Mouse (Mus musculus): Measurements from ENCODE around the gene Rpl37. TPM values are rescaled to one million over a fixed set of nuclear protein-coding genes. Genes with fewer than 3 reads are reported as not detected.

The Rpl37 gene
- total and polyA plus RNA-seq, 2 experiments from 2014 or later: 281 to 404 TPM

GRCm38 (mm10) chr15:5107686-5108654 is 8.5 kb upstream of the Rpl37 start, which contains the start of gene Card6:
TSS of gene Card6 (minus strand) at chr15:5108539.
- TF ChIP-seq CTCF (IDR thresholded peaks at IDR 0.05): no peak

DNA sequence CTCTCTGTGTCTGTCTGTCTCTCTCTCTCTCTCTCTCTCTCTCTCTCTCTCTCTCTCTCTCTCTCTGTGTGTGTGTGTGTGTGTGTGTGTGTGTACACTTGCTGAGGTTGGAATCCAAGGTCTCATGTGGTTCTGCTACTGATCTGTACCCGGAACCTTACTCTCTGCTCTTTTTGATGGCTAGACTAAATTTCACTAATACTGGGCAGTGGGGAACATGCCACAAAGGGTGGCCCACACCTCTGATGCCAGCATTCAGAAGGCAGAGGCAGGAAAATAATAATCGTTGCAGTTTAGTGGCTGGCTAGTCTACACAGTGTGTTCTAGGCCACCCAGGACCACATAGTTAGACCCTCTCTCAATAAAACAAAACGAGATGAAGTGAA is 7.8 kb upstream of the Rpl37 start:
- no peak overlapping the region for H3K4me2 ChIP-seq (ENCODE audit: low read depth, low read length, poor library complexity, severe bottlenecking)
- no peaks in the 10 kb centered on the region for H3K36me3 ChIP-seq (ENCODE audit: insufficient read depth, low read length)
- H3K27ac ChIP-seq (ENCODE audit: low read depth, low read length): no peak overlapping the region
- H3K4me1 ChIP-seq (ENCODE audit: insufficient read depth, low read length): no peaks in the 10 kb centered on the region
- no peaks in the 10 kb centered on the region for H3K9me3 ChIP-seq (ENCODE audit: low read length)
- TF ChIP-seq CTCF (IDR thresholded peaks at IDR 0.05): no peak
- H3K9ac ChIP-seq (replicated peaks; ENCODE audit: low read length, poor library complexity, severe bottlenecking): no peak overlapping the region
- no peaks in the 10 kb centered on the region for H3K27me3 ChIP-seq (ENCODE audit: insufficient read depth, low read length)
- H3K4me3 ChIP-seq (ENCODE audit: low read depth, low read length): no peak overlapping the region
- WGBS: 73% methylated on average over 3 of the region's 3 CpGs
- ATAC-seq (ENCODE audit: low FRiP score) (no peak), DNase-seq (ENCODE audit: low spot score) (no peak)

More at GRCm38 (mm10) chr15:5107686-5108654, 8.5 kb upstream of the Rpl37 start, which contains the start of gene Card6:
- Histone ChIP-seq H3K4me2 (ENCODE audit: low read depth, low read length, poor library complexity, severe bottlenecking) (no peak within 1 kb of the TSS), H3K27me3 (ENCODE audit: insufficient read depth, low read length) (no peaks in the 10 kb centered on the region), H3K9ac (replicated peaks; ENCODE audit: low read length, poor library complexity, severe bottlenecking) (no peak within 1 kb of the TSS), H3K9me3 (ENCODE audit: low read length) (no peaks in the 10 kb centered on the region), H3K27ac (ENCODE audit: low read depth, low read length) (peak within 1 kb of the TSS; percentile 9; the same call in 1 of the 2 replicates), H3K36me3 (ENCODE audit: insufficient read depth, low read length) (no peaks in the 10 kb centered on the region), H3K4me1 (ENCODE audit: insufficient read depth, low read length) (no peaks in the 10 kb centered on the region), H3K4me3 (ENCODE audit: low read depth, low read length) (0 out of 2 replicates have a peak within 1 kb of the TSS, but pooled peaks have one; percentile 6)
- ATAC-seq (ENCODE audit: low FRiP score) (no peak), DNase-seq (ENCODE audit: low spot score) (no peak)
- WGBS: 69% methylated on average over 21 of the region's 21 CpGs

DNA sequence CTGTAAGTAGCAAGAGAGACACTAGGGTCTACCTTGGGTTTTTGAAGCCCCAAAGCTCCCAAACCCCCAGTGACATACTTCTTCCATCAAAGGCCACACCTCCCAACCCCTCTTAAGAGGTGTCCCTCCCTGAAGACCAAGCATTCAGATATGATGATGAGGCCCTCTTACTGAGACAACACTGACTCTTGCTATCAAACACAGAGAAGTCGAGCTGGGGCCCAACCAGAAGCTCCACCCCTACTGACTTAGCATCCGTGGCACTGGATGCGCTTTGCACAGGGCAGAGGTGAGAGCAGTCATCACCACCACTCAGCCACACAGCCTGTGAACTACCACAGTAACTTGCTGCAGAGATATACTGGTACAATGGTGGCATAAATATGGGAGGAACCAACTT is 3.8 kb upstream of the Rpl37 start:
- no peaks in the 10 kb centered on the region for H3K9me3 ChIP-seq (ENCODE audit: low read length)
- H3K27ac ChIP-seq (ENCODE audit: low read depth, low read length): no peak overlapping the region
- H3K36me3 ChIP-seq (ENCODE audit: insufficient read depth, low read length): no peaks in the 10 kb centered on the region
- no peak overlapping the region for H3K4me2 ChIP-seq (ENCODE audit: low read depth, low read length, poor library complexity, severe bottlenecking)
- no peak overlapping the region for H3K9ac ChIP-seq (replicated peaks; ENCODE audit: low read length, poor library complexity, severe bottlenecking)
- peaks cover 6% of the 10 kb centered on the region for H3K4me1 ChIP-seq (ENCODE audit: insufficient read depth, low read length)
- DNase-seq (ENCODE audit: low spot score) (no peak), ATAC-seq (ENCODE audit: low FRiP score) (no peak)
- no peak for TF ChIP-seq CTCF (IDR thresholded peaks at IDR 0.05)
- no peaks in the 10 kb centered on the region for H3K27me3 ChIP-seq (ENCODE audit: insufficient read depth, low read length)
- no peak overlapping the region for H3K4me3 ChIP-seq (ENCODE audit: low read depth, low read length)
- 80% methylated on average over 3 of the region's 3 CpGs for WGBS

DNA sequence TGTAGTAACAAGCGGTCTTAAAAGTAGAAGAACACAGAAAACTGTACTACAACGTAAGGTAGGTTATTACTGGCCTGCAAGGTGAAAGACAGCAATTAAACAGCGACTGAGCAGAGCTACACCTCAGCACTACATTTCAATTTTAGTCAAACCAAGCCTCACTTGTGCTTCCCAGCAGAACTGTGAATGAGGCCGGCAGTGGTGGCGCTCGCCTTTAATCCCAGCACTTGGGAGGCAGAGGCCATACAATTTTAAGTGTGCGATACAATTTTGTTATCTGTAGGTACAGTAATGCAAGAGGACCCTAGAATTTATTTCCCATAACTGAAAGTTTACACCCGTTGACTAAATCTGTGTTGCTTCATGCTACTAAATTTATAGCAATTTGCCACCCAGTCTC is 1.3 kb upstream of the Rpl37 start:
- Histone ChIP-seq H3K4me2 (ENCODE audit: low read depth, low read length, poor library complexity, severe bottlenecking) (peak overlapping the region; percentile 52), H3K27ac (ENCODE audit: low read depth, low read length) (no peak overlapping the region), H3K36me3 (ENCODE audit: insufficient read depth, low read length) (peaks cover 18% of the 10 kb centered on the region), H3K4me3 (ENCODE audit: low read depth, low read length) (peak overlapping the region; percentile 89; the same call in 1 of the 2 replicates), H3K27me3 (ENCODE audit: insufficient read depth, low read length) (no peaks in the 10 kb centered on the region), H3K9ac (replicated peaks; ENCODE audit: low read length, poor library complexity, severe bottlenecking) (no peak overlapping the region), H3K4me1 (ENCODE audit: insufficient read depth, low read length) (peaks cover 10% of the 10 kb centered on the region), H3K9me3 (ENCODE audit: low read length) (no peaks in the 10 kb centered on the region)
- DNase-seq (ENCODE audit: low spot score) (no peak), ATAC-seq (ENCODE audit: low FRiP score) (no peak)
- 66% methylated on average over 8 of the region's 8 CpGs for WGBS
- TF ChIP-seq CTCF (IDR thresholded peaks at IDR 0.05): no peak

DNA sequence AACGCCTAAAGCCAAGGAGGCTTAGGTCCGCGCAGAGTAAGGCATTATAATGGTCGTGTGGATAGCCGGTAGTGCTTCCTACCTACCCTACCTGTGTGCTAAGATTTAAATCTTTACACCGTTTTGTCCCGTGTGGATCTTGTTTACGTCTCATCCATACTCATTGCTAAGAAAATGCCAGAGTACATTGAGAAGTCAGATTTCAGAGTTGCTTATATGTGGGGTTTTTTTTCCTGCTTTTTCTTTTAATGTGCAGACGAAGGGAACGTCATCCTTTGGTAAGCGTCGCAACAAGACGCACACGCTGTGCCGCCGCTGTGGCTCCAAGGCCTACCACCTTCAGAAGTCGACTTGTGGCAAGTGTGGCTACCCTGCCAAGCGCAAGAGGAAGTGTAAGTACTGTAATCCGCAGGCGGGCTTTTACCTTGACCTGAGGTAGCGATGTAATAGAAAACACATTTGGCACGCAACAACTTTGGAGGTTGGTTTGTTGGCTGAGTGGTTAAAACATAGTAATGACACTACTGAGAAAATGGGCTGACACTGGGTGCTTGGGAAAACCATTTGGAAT is 671 bp downstream of the Rpl37 start:
- 3% methylated on average over 22 of the region's 22 CpGs for WGBS
- H3K4me1 ChIP-seq (ENCODE audit: insufficient read depth, low read length): peaks cover 10% of the 10 kb centered on the region
- H3K4me3 ChIP-seq (ENCODE audit: low read depth, low read length): peak overlapping the region; percentile 89
- H3K36me3 ChIP-seq (ENCODE audit: insufficient read depth, low read length): peaks cover 31% of the 10 kb centered on the region
- H3K9ac ChIP-seq (replicated peaks; ENCODE audit: low read length, poor library complexity, severe bottlenecking): peak overlapping the region; percentile 90
- TF ChIP-seq CTCF (IDR thresholded peaks at IDR 0.05): no peak
- peak overlapping the region; percentile 67 for H3K4me2 ChIP-seq (ENCODE audit: low read depth, low read length, poor library complexity, severe bottlenecking)
- H3K9me3 ChIP-seq (ENCODE audit: low read length): no peaks in the 10 kb centered on the region
- no peaks in the 10 kb centered on the region for H3K27me3 ChIP-seq (ENCODE audit: insufficient read depth, low read length)
- ATAC-seq (ENCODE audit: low FRiP score): peak; percentile 25
- H3K27ac ChIP-seq (ENCODE audit: low read depth, low read length): peak overlapping the region; percentile 87
- DNase-seq (ENCODE audit: low spot score): no peak

DNA sequence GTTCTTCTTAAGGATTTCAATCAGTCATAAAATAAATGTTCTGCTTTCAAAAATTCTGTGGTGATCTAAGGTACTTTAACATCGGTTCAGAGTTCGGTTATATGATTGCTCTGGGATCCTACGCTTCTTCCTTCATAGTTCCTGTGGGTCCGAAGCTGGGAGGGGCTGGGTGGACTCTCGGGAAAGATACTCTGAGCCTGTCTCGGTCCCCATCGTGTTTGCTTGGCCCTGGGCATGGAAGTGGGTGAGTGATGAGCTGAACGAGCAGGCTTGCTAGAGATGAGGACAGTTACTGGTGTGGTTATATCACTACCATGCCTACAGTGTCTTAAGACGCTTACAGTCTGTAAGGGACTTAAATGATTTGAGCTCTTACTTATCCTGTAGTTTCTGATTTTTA is 2.2 kb downstream of the Rpl37 start:
- Histone ChIP-seq H3K4me2 (ENCODE audit: low read depth, low read length, poor library complexity, severe bottlenecking) (no peak overlapping the region), H3K9ac (replicated peaks; ENCODE audit: low read length, poor library complexity, severe bottlenecking) (no peak overlapping the region), H3K4me3 (ENCODE audit: low read depth, low read length) (no peak overlapping the region), H3K4me1 (ENCODE audit: insufficient read depth, low read length) (peaks cover 10% of the 10 kb centered on the region), H3K36me3 (ENCODE audit: insufficient read depth, low read length) (peaks cover 33% of the 10 kb centered on the region), H3K27ac (ENCODE audit: low read depth, low read length) (no peak overlapping the region), H3K9me3 (ENCODE audit: low read length) (no peaks in the 10 kb centered on the region), H3K27me3 (ENCODE audit: insufficient read depth, low read length) (no peaks in the 10 kb centered on the region)
- DNase-seq (ENCODE audit: low spot score) (no peak), ATAC-seq (ENCODE audit: low FRiP score) (no peak)
- TF ChIP-seq CTCF (IDR thresholded peaks at IDR 0.05): no peak
- 93% methylated on average over 9 of the region's 9 CpGs for WGBS

Measured in midbrain, postnatal 0 days (tissue).